Mouse (Mus musculus) 3134 (cell line): Measurements from ENCODE around the gene Dlx2.

Experiments used
- DNase-seq: peaks from one replicate; pipeline ENCODE4 v3.0.0-alpha.2; 2011; ENCODE audit warnings: low spot score; ENCODE audit not compliant: insufficient read length; ENCODE audit errors: extremely low read depth

Dlx2 gene

DNA sequence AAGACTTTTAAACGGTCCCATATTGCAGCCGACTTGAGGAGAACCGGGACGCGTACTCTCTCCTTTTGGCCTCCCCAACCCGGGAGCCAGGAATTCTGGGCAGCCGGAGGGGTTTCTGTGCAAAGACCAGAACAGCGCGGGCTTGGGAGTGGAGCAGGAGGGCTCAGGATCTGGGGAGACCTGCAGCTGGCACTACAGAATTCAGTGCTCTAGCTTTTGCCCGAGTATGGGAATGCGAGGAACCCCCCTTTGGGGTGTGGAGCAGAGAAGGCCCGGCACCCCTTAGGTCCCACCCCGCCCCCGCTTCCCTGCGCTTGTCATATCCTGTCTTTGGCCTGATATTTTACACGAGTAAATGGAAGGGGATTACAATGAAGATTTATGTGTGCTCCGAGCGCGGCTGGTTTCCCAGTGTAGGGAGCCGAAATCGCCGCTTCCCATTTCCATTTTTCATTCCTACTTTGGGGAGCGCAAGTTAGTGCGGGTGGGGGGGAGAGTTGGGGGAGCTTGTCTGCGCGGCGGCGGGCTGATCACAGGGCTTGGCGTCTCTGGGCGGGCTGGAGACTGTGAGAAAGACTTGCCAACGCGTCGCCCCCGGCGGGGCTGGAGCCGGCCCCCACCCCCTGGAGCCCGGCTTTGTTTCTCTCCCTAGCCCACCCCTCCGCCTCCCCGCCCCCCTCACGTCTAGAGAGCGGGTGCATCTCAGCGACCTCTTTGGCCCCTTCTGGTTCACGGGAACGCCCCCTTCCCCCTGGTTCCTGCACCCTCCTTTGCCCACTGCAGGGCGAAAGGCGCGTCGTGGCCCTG lies 5.7 kb downstream of the Dlx2 start:
- no peak for DNase-seq

DNA sequence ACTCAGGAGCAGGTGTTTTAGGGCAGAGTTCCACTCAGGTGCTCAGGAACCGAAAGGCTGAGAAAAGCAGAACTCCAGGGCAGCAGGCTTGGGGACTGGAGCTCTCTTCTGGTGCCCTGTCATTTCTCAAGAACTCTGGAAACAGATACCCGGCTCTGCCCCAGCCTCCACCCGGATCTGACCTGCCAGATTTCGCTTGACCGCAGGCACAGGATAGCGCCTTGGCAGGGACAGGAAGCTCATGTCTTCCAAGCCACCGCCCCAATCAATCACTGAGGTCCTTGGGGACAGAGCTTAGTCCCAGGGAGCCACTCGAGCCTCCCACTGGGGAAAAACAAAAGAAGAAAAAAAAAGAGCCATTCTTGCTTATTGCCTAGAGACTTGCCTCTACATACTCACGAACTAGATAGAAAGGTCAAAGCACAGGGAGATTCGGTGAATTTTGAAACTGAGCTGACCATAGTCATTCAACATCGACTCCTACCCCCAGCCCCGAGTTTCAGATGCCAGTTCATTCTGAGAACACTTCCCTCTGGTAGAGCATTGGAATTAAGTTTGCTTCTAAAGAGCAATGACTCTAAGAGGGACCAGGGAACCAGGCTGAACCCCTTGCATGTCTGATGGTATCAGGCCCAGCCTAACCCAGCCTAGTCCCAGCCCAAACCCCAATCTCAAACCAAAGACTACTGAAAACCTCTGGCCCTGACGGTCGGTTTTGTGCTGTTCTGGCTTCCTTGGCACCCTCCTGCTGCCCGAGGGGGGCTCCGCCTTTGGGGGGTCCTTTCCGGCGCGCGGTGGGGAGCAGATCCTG lies 12.1 kb downstream of the Dlx2 start:
- DNase-seq: no peak

DNA sequence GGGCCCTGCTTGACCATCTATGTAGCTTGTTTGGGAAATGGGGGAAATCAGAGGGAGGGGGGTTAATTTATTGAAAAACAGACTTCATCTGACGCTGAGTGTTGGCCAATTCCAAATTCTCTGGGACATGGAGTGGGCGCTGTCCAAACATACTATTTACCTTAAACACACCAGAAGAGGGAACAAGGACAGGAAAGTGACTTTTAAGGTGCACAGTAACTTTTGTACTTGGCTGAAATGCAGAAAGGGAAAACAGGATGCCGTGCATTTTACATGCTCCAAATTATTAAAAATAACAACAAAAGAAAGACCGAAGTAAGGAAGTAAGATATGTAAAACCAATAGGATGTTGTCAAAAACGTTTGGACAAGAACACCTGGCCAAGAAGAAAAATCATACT lies 13.5 kb downstream of the Dlx2 start:
- DNase-seq: no peak

DNA sequence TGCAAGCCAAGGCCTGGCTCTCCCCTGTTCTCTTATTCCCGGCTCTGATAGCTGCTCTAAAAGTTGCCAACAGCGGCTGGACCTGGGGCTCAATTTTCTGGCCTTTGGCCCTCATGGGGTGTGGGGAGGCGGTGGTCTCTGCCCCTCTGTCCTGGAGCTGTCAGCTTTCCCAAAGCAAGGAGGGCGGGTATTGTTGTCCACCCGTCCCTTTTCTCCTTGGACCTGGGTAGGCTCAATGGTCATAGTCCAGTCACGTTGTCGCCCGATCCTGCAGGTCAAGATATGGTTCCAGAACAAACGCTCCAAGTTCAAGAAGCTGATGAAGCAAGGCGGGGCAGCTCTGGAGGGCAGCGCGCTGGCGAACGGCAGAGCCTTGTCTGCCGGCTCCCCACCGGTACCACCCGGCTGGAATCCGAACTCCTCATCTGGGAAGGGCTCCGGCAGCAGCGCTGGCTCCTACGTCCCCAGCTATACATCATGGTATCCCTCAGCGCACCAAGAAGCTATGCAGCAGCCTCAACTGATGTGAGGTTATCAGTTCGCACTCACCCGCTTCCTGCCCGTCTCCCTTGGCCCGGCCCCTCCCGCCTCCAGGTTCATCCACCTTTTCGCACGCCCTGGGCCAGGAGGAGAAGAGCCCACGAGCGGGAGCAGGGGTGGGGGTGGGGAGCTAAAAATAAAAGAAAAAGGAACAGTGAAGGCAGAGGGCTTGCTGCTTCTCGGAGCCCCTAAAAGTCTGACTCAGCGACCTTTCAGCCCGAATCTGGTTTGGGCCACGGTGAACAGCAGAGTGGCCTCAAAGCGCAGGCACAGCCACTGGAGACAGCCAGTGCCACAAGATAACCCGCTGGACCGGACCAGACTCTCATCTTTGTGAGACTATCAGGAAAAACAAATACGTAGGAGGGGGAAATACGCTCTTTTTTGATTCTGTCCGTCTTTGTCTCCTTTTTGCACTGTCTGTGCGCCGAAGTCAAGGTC lies 14.3 kb downstream of the Dlx2 start:
- DNase-seq: no peak

DNA sequence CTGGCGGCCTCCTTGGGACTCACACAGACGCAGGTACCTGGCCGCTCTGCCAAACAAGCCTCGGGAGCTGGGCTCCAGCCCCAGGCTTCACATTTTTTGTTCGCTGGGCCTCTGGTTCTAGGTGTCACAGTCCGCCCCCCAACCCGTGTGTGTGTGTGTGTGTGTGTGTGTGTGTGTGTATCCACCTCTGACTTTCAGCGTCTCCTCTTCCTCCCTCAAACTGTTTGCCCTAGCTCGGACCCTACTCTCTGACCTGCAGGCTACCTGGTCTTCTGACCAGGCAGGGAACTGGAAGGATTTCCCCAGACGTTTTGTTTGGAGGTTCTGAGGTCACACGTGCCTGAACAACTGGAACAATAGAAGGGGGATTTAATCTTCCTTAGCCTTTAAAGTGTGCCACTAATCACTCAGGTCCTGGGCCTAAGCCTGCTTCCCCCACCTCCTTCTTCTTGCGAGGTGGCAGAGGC lies 15.4 kb downstream of the Dlx2 start:
- DNase-seq: no peak

DNA sequence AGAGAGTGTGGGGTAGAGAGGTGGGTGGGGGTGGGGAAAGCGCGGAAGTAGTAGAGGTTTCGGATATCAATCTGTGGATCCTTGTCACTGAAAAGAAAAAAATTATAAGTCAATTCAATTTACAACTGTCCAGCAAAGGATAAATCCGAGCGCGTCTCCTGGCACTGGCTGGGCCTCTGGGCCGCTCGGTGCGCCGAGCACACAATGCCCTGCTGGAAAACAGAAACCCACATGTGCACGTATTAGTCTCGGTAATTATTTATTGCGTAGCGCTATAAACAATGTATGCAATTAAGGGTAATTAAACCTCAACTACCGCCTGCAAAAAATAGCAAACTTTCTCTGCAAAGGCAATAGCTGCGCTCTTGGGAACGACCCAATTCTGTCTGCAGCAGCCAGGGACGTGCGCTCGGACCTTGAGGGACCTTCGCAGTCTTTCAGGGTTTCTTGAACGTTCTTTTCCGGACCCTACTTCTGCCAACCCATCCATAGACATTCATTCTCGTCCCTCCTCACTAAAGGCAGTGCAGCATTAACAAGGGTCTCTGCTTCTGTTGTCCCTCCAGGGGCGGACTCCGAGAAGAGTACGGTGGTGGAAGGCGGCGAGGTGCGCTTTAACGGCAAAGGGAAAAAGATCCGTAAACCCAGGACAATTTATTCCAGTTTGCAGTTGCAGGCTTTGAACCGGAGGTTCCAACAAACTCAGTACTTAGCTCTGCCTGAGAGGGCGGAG lies 16.0 kb downstream of the Dlx2 start:
- DNase-seq: no peak

DNA sequence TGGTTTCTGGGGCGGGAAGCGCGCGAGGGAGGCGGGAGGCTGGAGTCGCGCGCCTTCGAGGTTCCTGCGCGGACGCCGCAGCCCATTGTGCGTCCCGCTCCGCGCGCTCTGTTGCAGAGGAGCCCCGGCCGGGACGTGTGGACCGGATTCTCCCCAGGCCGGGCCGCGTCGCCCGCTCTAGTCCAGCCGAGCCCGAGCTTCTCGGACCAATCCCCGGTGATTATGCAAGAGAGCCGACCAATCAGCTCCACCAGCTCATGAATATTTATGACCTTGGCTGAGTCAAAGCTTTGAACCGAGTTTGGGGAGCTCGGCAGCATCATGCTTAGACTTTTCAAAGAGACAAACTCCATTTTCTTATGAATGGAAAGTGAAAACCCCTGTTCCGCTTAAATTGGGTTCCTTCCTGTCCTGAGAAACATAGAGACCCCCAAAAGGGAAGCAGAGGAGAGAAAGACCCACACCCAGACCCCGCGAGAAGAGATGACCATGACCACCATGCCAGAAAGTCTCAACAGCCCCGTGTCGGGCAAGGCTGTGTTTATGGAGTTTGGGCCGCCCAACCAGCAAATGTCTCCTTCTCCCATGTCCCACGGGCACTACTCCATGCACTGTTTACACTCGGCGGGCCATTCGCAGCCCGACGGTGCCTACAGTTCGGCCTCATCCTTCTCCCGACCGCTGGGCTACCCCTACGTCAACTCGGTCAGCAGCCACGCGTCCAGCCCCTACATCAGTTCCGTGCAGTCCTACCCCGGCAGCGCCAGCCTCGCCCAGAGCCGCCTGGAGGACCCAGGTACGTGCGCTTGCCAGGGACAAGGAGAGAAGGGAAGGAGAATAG lies 16.8 kb downstream of the Dlx2 start:
- peak; percentile 94 for DNase-seq

DNA sequence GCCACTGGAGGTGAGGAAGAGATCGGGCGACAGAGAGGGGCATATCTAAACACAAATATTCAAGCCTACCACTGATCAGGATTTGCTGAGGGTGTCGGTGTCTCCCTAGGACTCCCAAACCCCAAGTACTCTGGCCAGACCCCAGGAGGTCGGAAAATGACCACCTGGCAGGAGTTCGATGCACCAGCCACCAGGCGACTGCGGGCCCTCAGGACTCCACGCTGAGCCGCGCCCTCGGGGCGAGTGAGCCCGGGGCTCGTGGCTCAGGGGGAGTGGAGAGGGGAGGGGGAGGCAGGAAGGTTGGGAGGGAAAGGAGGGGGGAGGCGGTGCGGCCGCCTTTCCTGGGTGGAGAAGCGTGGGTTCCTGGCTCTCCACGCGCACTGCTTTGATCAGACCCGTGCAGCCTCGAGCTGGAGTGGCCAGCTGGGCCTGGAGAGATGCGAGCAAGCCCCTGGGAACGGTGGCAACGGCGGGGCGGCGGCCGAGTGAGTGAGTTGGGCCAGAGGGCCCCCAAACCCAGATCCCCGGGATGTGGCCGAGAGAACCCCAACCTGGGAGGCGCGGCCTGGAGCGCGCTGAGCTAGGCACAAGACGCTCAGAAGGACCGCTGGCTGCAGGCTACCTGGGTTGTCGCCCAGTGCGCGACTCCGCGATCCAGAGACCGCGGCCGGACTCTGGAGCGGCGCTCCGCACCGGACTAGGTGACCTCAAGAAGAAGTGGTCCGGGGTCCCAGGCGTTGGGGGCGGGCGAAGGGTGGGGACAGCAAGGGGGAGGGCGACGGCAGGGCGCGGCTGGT lies 17.6 kb downstream of the Dlx2 start:
- DNase-seq: no peak

DNA sequence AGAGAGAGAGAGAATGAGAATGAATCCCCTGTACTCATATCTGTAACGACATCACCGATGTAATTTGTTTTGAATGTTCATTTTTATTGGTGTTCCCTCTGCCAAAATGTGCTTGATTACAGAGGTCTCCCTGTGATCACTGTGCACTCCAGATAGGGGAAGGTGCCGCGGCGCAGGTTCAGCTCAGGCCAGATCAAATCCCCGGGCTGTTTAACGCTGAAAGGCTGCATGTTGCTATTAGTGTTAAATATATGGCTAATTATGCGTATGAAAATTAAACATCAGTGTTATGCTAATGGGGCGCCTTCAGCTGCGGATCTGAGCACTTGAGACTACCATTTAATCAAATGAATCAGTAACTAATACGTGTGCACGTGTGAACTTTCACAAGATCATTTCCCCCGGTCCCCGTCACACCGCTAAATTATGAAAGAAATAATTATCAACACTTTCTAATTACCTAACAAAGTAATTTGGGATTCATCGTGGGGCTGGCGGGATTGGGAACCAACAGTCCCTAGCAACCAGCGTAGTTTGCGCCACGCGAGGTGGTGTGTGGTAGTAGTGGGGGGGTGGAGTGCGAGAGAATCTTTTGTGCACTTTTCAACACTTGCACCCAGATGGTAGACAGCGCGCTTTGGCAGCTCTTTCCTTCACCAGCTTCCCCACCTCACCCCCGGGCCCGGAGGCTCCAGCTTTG lies 18.4 kb downstream of the Dlx2 start, which contains the start of gene Dlx1:
TSS of gene Dlx1 (plus strand) at position 100 of the 700 bp plus-strand sequence.
- no peak for DNase-seq

DNA sequence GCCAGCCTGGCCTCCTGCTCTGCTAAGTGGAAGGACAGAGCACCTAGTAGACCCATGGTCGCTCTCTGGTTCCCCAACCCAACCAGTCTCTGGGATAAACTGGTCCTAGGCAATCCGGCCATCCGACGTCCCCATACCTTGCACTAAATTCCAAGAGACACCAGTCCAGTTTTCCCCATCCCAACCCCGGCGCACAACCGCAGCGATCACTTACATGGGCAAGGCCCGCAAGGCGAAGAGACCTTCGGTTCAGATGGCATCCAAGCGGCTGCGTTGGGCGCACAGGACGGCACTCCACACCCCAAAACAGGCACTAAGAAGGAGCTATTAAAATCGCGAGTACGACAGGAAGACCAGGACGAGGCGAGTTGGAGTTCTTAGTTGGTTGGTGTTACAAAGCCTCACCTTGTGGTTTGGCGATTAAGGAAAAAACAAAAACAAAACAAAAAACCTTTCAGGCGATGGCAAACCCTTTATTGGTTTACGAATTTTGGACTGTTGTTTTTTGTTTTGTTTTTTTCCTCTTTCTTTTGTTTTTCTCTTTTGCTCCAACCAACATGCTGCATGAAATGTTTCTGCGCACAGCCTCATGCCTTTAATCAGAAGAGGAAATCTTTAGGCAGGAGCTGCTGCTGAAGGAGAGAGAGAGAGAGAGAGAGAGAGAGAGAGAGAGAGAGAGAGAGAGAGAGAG lies 19.1 kb downstream of the Dlx2 start:
- DNase-seq: no peak

DNA sequence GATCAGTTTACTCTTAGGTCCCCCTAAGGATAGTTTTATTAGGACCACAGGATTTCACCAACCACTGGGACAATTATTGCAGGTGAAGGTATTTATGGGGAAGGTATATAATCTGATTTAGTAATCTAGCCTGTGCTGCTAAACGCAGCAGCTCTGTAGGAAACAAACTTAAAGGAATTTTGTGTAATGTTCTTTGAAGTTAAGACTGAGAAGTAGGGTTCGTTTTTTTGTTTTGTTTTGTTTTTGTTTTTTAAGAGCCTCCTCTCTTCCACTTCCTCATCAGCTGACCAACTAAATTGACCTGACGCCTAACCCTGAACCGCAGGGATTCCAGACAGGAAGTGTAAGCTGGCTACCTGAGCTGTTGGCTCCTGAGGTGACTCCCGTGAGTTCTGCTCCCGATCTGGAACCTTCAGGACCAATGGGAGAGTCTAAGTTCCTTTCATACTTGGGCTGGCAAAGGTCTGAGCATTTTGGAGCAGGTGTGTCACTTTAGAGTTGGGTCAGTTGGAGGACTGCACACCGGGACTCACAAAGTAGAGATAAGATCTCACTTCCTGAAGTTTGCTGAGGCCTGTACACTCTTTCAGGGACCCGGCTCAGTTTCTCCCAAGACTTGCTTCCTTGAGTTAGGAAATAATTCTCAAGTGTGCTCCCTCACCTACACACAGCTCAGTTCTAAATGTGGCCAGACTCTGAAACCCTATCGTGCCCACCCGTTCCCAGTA lies 19.8 kb downstream of the Dlx2 start:
- DNase-seq: no peak

DNA sequence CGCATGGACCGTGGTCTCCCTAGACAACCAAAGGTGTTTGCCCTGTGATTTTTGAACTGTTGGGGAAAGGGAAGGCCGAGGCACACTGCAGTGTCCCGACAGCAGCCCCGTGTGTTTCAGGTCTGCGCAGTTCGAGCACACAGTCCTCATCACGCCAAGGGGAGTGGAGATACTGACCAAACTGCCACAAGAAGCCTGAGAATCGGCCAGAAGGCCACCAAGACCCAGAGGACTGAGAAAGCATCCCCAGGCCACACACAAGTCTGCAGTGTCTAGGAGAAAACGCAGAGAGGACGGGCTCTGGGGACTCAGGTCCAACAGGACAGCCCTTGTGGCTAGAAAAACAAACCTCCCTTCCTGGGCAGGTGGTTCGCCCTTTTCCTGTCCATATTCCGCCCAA lies 21.8 kb downstream of the Dlx2 start:
- DNase-seq: no peak

DNA sequence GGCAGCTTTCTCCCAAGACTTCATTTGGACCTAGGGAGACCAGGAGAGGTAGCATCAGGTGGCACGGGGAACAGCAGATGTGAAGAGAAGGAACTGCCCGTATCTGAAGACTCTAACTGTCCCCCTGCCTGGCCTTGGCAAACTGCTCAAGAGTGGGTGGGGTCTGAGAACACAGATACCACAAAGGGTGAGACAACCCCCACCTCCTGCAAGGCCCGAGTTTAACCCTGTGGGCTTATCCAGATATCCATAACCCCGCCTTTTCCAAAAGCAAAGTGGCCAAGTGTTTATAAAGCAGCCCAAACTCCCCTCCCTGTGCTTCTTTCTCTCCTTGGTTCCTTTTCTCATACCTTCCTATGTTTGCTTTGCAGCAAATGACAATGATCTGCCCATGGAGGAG lies 23.1 kb downstream of the Dlx2 start:
- DNase-seq: no peak

DNA sequence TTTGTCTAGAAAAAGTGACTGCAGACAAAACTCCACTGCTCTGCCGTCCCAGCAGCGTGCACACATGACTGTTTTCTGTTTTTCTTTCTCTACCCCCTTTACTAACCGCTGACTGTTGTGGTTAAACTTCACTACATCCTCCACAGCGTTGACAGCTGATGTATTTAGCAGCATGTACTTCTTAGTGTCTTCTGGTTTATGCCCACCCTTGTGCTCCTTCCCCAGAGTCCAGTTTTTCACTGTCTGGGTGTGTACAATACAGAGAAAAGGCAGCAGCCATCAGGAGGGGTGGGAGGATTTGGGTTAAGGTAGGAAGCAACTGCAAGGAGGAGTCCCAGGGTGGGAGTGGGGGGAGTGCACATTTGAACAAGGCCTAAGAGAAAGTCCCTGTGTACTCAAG lies 23.7 kb downstream of the Dlx2 start:
- DNase-seq: no peak

DNA sequence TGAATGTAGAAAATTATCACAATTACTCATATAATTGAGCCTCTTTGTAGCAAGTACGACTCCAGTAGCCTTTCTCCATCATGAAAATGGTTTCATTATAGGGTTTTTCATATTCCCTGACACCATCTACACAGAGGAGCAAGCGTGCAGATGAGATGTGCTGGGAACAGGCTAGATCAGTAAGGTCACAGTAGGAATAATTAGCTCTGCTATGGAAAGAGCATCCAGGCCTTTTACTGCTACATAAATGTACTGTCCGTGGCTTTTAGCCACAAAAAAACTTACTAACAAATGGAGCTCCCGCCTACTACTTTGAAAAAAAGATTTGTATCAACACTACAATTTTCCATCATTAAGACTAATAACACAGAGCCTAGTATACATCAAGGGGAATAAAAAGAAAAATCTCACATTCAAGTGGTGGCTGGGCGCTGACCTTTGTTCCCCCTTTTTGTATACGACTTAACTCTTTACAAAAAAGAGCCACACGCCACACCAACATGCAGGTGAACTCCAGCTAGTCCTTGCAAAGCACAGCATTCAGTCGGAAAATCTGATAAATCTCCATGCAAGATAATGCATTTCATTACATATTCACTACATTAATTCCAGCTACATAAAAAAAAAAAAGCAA lies 29.0 kb downstream of the Dlx2 start:
- no peak for DNase-seq

DNA sequence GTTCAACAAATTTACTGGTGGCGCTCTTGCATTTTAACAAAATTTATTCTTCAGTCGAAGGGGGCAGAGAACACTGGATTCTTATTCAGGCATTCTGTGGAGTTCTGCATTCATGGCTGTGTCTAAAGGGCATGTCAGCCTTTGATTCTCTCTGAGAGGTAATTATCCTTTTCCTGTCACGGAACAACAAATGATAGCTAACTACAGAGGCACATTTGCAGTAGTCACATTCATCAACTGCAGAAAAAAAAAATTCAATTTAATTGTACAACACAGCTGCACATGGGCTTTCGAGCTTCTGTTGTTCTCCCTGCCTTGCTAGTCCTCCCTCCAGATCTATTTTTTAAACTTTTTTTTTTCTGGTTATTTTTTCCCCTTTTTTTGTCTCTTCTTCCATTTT lies 29.6 kb downstream of the Dlx2 start:
- no peak for DNase-seq
